Mouse (Mus musculus): ENCODE measurements at regions not wholly inside any gene's neighbourhood (a gene's known extent, or its start where the extent isn't known, plus 50 kb on each side); places are given as distances from the start of the nearest gene placed in this dataset.
A peak's percentile ranks its signal among the peaks of the same experiment; 100 is the strongest.

GRCm38 (mm10) chr4:137181252-137181651, 96.0 kb upstream of the Wnt4 start:
- no peak overlapping the region for H3K4me2 ChIP-seq
- WGBS, result 57% methylated on average over 8 of the region's 8 CpGs
- ATAC-seq (replicated peaks; ENCODE audit: low FRiP score) (no peak), DNase-seq (ENCODE audit: low spot score) (no peak)
- no peaks in the 10 kb centered on the region for H3K36me3 ChIP-seq (ENCODE audit: control insufficient read depth, insufficient read depth, low read length)
- peaks cover 17% of the 10 kb centered on the region; the same call in 1 of the 2 replicates for H3K4me1 ChIP-seq (replicated peaks; ENCODE audit: control insufficient read depth, insufficient read depth, low read length)
- no peak overlapping the region for H3K4me3 ChIP-seq (ENCODE audit: low read depth, low read length)
- no peaks in the 10 kb centered on the region for H3K9me3 ChIP-seq (ENCODE audit: control insufficient read depth, low read length)
- no peak overlapping the region for H3K9ac ChIP-seq (ENCODE audit: low read depth, low read length)
- H3K27ac ChIP-seq (ENCODE audit: low read depth, low read length), result no peak overlapping the region
- no peaks in the 10 kb centered on the region; the same call in 1 of the 2 replicates for H3K27me3 ChIP-seq (replicated peaks; ENCODE audit: control insufficient read depth, insufficient read depth, low read length)

GRCm38 (mm10) chr4:137180083-137180482, 97.2 kb upstream of the Wnt4 start:
- H3K27ac ChIP-seq (ENCODE audit: low read depth, low read length), result no peak overlapping the region
- no peaks in the 10 kb centered on the region; the same call in 1 of the 2 replicates for H3K27me3 ChIP-seq (replicated peaks; ENCODE audit: control insufficient read depth, insufficient read depth, low read length)
- H3K36me3 ChIP-seq (ENCODE audit: control insufficient read depth, insufficient read depth, low read length), result no peaks in the 10 kb centered on the region
- no peak for DNase-seq (ENCODE audit: low spot score)
- peak; percentile 61 for ATAC-seq (replicated peaks; ENCODE audit: low FRiP score)
- 35% methylated on average over 2 of the region's 2 CpGs for WGBS
- no peak overlapping the region; the same call in 1 of the 2 replicates for H3K4me2 ChIP-seq
- no peak overlapping the region for H3K9ac ChIP-seq (ENCODE audit: low read depth, low read length)
- peaks cover 17% of the 10 kb centered on the region; the same call in 1 of the 2 replicates for H3K4me1 ChIP-seq (replicated peaks; ENCODE audit: control insufficient read depth, insufficient read depth, low read length)
- H3K9me3 ChIP-seq (ENCODE audit: control insufficient read depth, low read length), result no peaks in the 10 kb centered on the region
- H3K4me3 ChIP-seq (ENCODE audit: low read depth, low read length), result no peak overlapping the region

- Histone ChIP-seq H3K9me3 (ENCODE audit: control insufficient read depth, low read length) (no peaks in the 10 kb centered on the region), H3K9ac (ENCODE audit: low read depth, low read length) (no peak overlapping the region), H3K27me3 (replicated peaks; ENCODE audit: control insufficient read depth, insufficient read depth, low read length) (no peaks in the 10 kb centered on the region; the same call in 1 of the 2 replicates), H3K4me1 (replicated peaks; ENCODE audit: control insufficient read depth, insufficient read depth, low read length) (peaks cover 17% of the 10 kb centered on the region; the same call in 1 of the 2 replicates), H3K27ac (ENCODE audit: low read depth, low read length) (no peak overlapping the region), H3K4me3 (ENCODE audit: low read depth, low read length) (no peak overlapping the region), H3K4me2 (no peak overlapping the region), H3K36me3 (ENCODE audit: control insufficient read depth, insufficient read depth, low read length) (no peaks in the 10 kb centered on the region)
- DNase-seq (ENCODE audit: low spot score) (no peak), ATAC-seq (replicated peaks; ENCODE audit: low FRiP score) (no peak)
- 42% methylated on average over 3 of the region's 3 CpGs for WGBS
Measured at GRCm38 (mm10) chr4:137178833-137179232, 98.5 kb upstream of the Wnt4 start.

GRCm38 (mm10) chr4:137164933-137165332, 112.4 kb upstream of the Wnt4 start:
- Histone ChIP-seq H3K4me2 (peak overlapping the region; percentile 16), H3K9ac (ENCODE audit: low read depth, low read length) (no peak overlapping the region), H3K9me3 (ENCODE audit: control insufficient read depth, low read length) (no peaks in the 10 kb centered on the region), H3K36me3 (ENCODE audit: control insufficient read depth, insufficient read depth, low read length) (no peaks in the 10 kb centered on the region), H3K27me3 (replicated peaks; ENCODE audit: control insufficient read depth, insufficient read depth, low read length) (peaks cover 29% of the 10 kb centered on the region), H3K4me3 (ENCODE audit: low read depth, low read length) (no peak overlapping the region), H3K4me1 (replicated peaks; ENCODE audit: control insufficient read depth, insufficient read depth, low read length) (no peaks in the 10 kb centered on the region), H3K27ac (ENCODE audit: low read depth, low read length) (no peak overlapping the region)
- WGBS, result 46% methylated on average over 9 of the region's 9 CpGs
- no peak for DNase-seq (ENCODE audit: low spot score)
- ATAC-seq (replicated peaks; ENCODE audit: low FRiP score), result no peak

GRCm38 (mm10) chr4:137164429-137164828, 112.9 kb upstream of the Wnt4 start:
- DNase-seq (ENCODE audit: low spot score) (peak; percentile 76), ATAC-seq (replicated peaks; ENCODE audit: low FRiP score) (no peak)
- H3K27ac ChIP-seq (ENCODE audit: low read depth, low read length), result no peak overlapping the region
- no peak overlapping the region for H3K9ac ChIP-seq (ENCODE audit: low read depth, low read length)
- H3K4me3 ChIP-seq (ENCODE audit: low read depth, low read length), result no peak overlapping the region
- no peaks in the 10 kb centered on the region for H3K9me3 ChIP-seq (ENCODE audit: control insufficient read depth, low read length)
- H3K4me2 ChIP-seq, result peak overlapping the region; percentile 16
- H3K4me1 ChIP-seq (replicated peaks; ENCODE audit: control insufficient read depth, insufficient read depth, low read length), result no peaks in the 10 kb centered on the region
- peaks cover 29% of the 10 kb centered on the region for H3K27me3 ChIP-seq (replicated peaks; ENCODE audit: control insufficient read depth, insufficient read depth, low read length)
- no peaks in the 10 kb centered on the region for H3K36me3 ChIP-seq (ENCODE audit: control insufficient read depth, insufficient read depth, low read length)
- WGBS, result 5% methylated on average over 12 of the region's 12 CpGs

GRCm38 (mm10) chr4:137163962-137164361, 113.3 kb upstream of the Wnt4 start:
- H3K4me3 ChIP-seq (ENCODE audit: low read depth, low read length), result no peak overlapping the region
- no peak overlapping the region for H3K9ac ChIP-seq (ENCODE audit: low read depth, low read length)
- H3K27me3 ChIP-seq (replicated peaks; ENCODE audit: control insufficient read depth, insufficient read depth, low read length), result peaks cover 27% of the 10 kb centered on the region
- WGBS, result 60% methylated on average over 12 of the region's 12 CpGs
- H3K4me1 ChIP-seq (replicated peaks; ENCODE audit: control insufficient read depth, insufficient read depth, low read length), result no peaks in the 10 kb centered on the region
- no peaks in the 10 kb centered on the region for H3K9me3 ChIP-seq (ENCODE audit: control insufficient read depth, low read length)
- ATAC-seq (replicated peaks; ENCODE audit: low FRiP score), result no peak
- no peaks in the 10 kb centered on the region for H3K36me3 ChIP-seq (ENCODE audit: control insufficient read depth, insufficient read depth, low read length)
- no peak for DNase-seq (ENCODE audit: low spot score)
- H3K27ac ChIP-seq (ENCODE audit: low read depth, low read length), result no peak overlapping the region
- no peak overlapping the region for H3K4me2 ChIP-seq

- H3K4me1 ChIP-seq (replicated peaks; ENCODE audit: control insufficient read depth, insufficient read depth, low read length), result no peaks in the 10 kb centered on the region
- no peak overlapping the region for H3K4me2 ChIP-seq
- ATAC-seq (replicated peaks; ENCODE audit: low FRiP score) (no peak), DNase-seq (ENCODE audit: low spot score) (no peak)
- no peak overlapping the region for H3K4me3 ChIP-seq (ENCODE audit: low read depth, low read length)
- no peaks in the 10 kb centered on the region for H3K36me3 ChIP-seq (ENCODE audit: control insufficient read depth, insufficient read depth, low read length)
- H3K9ac ChIP-seq (ENCODE audit: low read depth, low read length), result no peak overlapping the region
- peaks cover 24% of the 10 kb centered on the region for H3K27me3 ChIP-seq (replicated peaks; ENCODE audit: control insufficient read depth, insufficient read depth, low read length)
- 72% methylated on average over 7 of the region's 7 CpGs for WGBS
- no peaks in the 10 kb centered on the region for H3K9me3 ChIP-seq (ENCODE audit: control insufficient read depth, low read length)
- no peak overlapping the region for H3K27ac ChIP-seq (ENCODE audit: low read depth, low read length)
Measured at GRCm38 (mm10) chr4:137160526-137160925, 111.9 kb upstream of the Zbtb40 start.

- WGBS, result 74% methylated on average over 9 of the region's 9 CpGs
- H3K4me3 ChIP-seq (ENCODE audit: low read depth, low read length), result no peak overlapping the region
- H3K4me2 ChIP-seq, result no peak overlapping the region
- no peaks in the 10 kb centered on the region for H3K9me3 ChIP-seq (ENCODE audit: control insufficient read depth, low read length)
- no peak overlapping the region for H3K9ac ChIP-seq (ENCODE audit: low read depth, low read length)
- ATAC-seq (replicated peaks; ENCODE audit: low FRiP score) (no peak), DNase-seq (ENCODE audit: low spot score) (no peak)
- peaks cover 4% of the 10 kb centered on the region for H3K27me3 ChIP-seq (replicated peaks; ENCODE audit: control insufficient read depth, insufficient read depth, low read length)
- H3K36me3 ChIP-seq (ENCODE audit: control insufficient read depth, insufficient read depth, low read length), result no peaks in the 10 kb centered on the region
- no peak overlapping the region for H3K27ac ChIP-seq (ENCODE audit: low read depth, low read length)
- H3K4me1 ChIP-seq (replicated peaks; ENCODE audit: control insufficient read depth, insufficient read depth, low read length), result no peaks in the 10 kb centered on the region
Measured at GRCm38 (mm10) chr4:137158201-137158600, 109.6 kb upstream of the Zbtb40 start.

GRCm38 (mm10) chr4:137156441-137157105, 108.0 kb upstream of the Zbtb40 start:
- 62% methylated on average over 11 of the region's 11 CpGs for WGBS
- Histone ChIP-seq H3K4me1 (replicated peaks; ENCODE audit: control insufficient read depth, insufficient read depth, low read length) (no peaks in the 10 kb centered on the region), H3K27ac (ENCODE audit: low read depth, low read length) (no peak overlapping the region), H3K4me3 (ENCODE audit: low read depth, low read length) (no peak overlapping the region), H3K27me3 (replicated peaks; ENCODE audit: control insufficient read depth, insufficient read depth, low read length) (no peaks in the 10 kb centered on the region), H3K36me3 (ENCODE audit: control insufficient read depth, insufficient read depth, low read length) (no peaks in the 10 kb centered on the region), H3K9me3 (ENCODE audit: control insufficient read depth, low read length) (peaks cover 3% of the 10 kb centered on the region; the same call in 1 of the 2 replicates), H3K4me2 (no peak overlapping the region), H3K9ac (ENCODE audit: low read depth, low read length) (no peak overlapping the region)
- DNase-seq (ENCODE audit: low spot score) (no peak), ATAC-seq (replicated peaks; ENCODE audit: low FRiP score) (no peak)

Measured in liver, embryonic 11.5 days (tissue).